Mouse (Mus musculus): ENCODE data around the gene Skap2. TPM values are rescaled to one million over a fixed set of nuclear protein-coding genes. Genes with fewer than 3 reads are reported as not detected.
A peak's percentile ranks its signal among the peaks of the same experiment; 100 is the strongest.

The Skap2 gene
- polyA plus RNA-seq, 1 experiment from 2014 or later, result 14.8 TPM

- WGBS, result 48% methylated on average over 5 of the region's 5 CpGs
Measured at GRCm38 (mm10) chr6:52024730-52025129, 12.4 kb upstream of the Skap2 start.

GRCm38 (mm10) chr6:52022363-52022762, 10.0 kb upstream of the Skap2 start:
- Histone ChIP-seq H3K4me3 (no peak overlapping the region), H3K4me1 (no peaks in the 10 kb centered on the region), H3K9ac (no peak overlapping the region), H3K9me3 (peaks cover 3% of the 10 kb centered on the region; the same call in 1 of the 2 replicates), H3K36me3 (no peaks in the 10 kb centered on the region), H3K27me3 (no peaks in the 10 kb centered on the region), H3K4me2 (replicated peaks) (no peak overlapping the region), H3K27ac (no peak overlapping the region)
- ATAC-seq (ENCODE audit: low FRiP score, low read depth), result no peak
- 38% methylated on average over 4 of the region's 5 CpGs for whole genome bisulfite sequencing

More at GRCm38 (mm10) chr6:52024730-52025129, 12.4 kb upstream of the Skap2 start:
- Histone ChIP-seq H3K4me3 (no peak overlapping the region), H3K4me2 (replicated peaks) (no peak overlapping the region), H3K9ac (no peak overlapping the region), H3K4me1 (no peaks in the 10 kb centered on the region), H3K36me3 (no peaks in the 10 kb centered on the region), H3K27me3 (no peaks in the 10 kb centered on the region), H3K9me3 (peaks cover 4% of the 10 kb centered on the region; the same call in 1 of the 2 replicates), H3K27ac (no peak overlapping the region)
- ATAC-seq (ENCODE audit: low FRiP score, low read depth), result no peak

- no peaks in the 10 kb centered on the region for H3K36me3 ChIP-seq
- no peaks in the 10 kb centered on the region for H3K27me3 ChIP-seq
- no peak overlapping the region for H3K4me2 ChIP-seq (replicated peaks)
- H3K4me3 ChIP-seq, result no peak overlapping the region
- no peaks in the 10 kb centered on the region for H3K9me3 ChIP-seq
- H3K9ac ChIP-seq, result no peak overlapping the region
- 70% methylated on average over 5 of the region's 5 CpGs for whole genome bisulfite sequencing
- H3K27ac ChIP-seq, result no peak overlapping the region
- no peak for ATAC-seq (ENCODE audit: low FRiP score, low read depth)
- H3K4me1 ChIP-seq, result no peaks in the 10 kb centered on the region
Measured at GRCm38 (mm10) chr6:52020276-52020675, 7.9 kb upstream of the Skap2 start.

- H3K9ac ChIP-seq, result 0 out of 2 replicates have a peak overlapping the region, but pooled peaks have one; percentile 51
- 23% methylated on average over 3 of the region's 3 CpGs for whole genome bisulfite sequencing
Measured at GRCm38 (mm10) chr6:52013245-52013945, 1.0 kb upstream of the Skap2 start.

GRCm38 (mm10) chr6:52011559-52012408, 565 bp downstream of the Skap2 start:
- no peaks in the 10 kb centered on the region for H3K9me3 ChIP-seq
- no peak overlapping the region for H3K27ac ChIP-seq
- H3K9ac ChIP-seq, result peak overlapping the region; percentile 56; the same call in 1 of the 2 replicates
- H3K4me1 ChIP-seq, result peaks cover 12% of the 10 kb centered on the region
- peak overlapping the region; percentile 81 for H3K4me2 ChIP-seq (replicated peaks)
- H3K27me3 ChIP-seq, result peaks cover 49% of the 10 kb centered on the region
- H3K4me3 ChIP-seq, result peak overlapping the region; percentile 63
- ATAC-seq (ENCODE audit: low FRiP score, low read depth), result peak; percentile 78
- 9% methylated on average over 24 of the region's 26 CpGs for WGBS
- H3K36me3 ChIP-seq, result no peaks in the 10 kb centered on the region

More at GRCm38 (mm10) chr6:52013245-52013945, 1.0 kb upstream of the Skap2 start:
- Histone ChIP-seq H3K36me3 (no peaks in the 10 kb centered on the region), H3K4me1 (peaks cover 10% of the 10 kb centered on the region), H3K4me3 (peak overlapping the region; percentile 63), H3K9me3 (no peaks in the 10 kb centered on the region), H3K27ac (no peak overlapping the region), H3K27me3 (peaks cover 33% of the 10 kb centered on the region), H3K4me2 (replicated peaks) (peak overlapping the region; percentile 81)
- no peak for ATAC-seq (ENCODE audit: low FRiP score, low read depth)

- no peak overlapping the region for H3K9ac ChIP-seq
- no peak overlapping the region for H3K27ac ChIP-seq
- 38% methylated on average over 6 of the region's 6 CpGs for WGBS
- H3K36me3 ChIP-seq, result no peaks in the 10 kb centered on the region
- H3K9me3 ChIP-seq, result no peaks in the 10 kb centered on the region
- H3K27me3 ChIP-seq, result peaks cover 68% of the 10 kb centered on the region
- ATAC-seq (ENCODE audit: low FRiP score, low read depth), result no peak
- no peak overlapping the region for H3K4me3 ChIP-seq
- H3K4me2 ChIP-seq (replicated peaks), result no peak overlapping the region
- peaks cover 24% of the 10 kb centered on the region for H3K4me1 ChIP-seq
Measured at GRCm38 (mm10) chr6:52009385-52009784, 3.0 kb downstream of the Skap2 start.

GRCm38 (mm10) chr6:52008757-52009156, 3.6 kb downstream of the Skap2 start:
- Histone ChIP-seq H3K9me3 (no peaks in the 10 kb centered on the region), H3K27me3 (peaks cover 74% of the 10 kb centered on the region), H3K27ac (no peak overlapping the region), H3K4me3 (no peak overlapping the region), H3K4me1 (peaks cover 24% of the 10 kb centered on the region), H3K4me2 (replicated peaks) (no peak overlapping the region), H3K36me3 (no peaks in the 10 kb centered on the region), H3K9ac (no peak overlapping the region)
- no peak for ATAC-seq (ENCODE audit: low FRiP score, low read depth)
- 29% methylated on average over 3 of the region's 3 CpGs for WGBS

- Histone ChIP-seq H3K9me3 (no peaks in the 10 kb centered on the region), H3K36me3 (no peaks in the 10 kb centered on the region), H3K4me2 (replicated peaks) (peak overlapping the region; percentile 61), H3K27ac (no peak overlapping the region), H3K9ac (no peak overlapping the region), H3K27me3 (peaks cover 77% of the 10 kb centered on the region), H3K4me1 (peaks cover 17% of the 10 kb centered on the region), H3K4me3 (peak overlapping the region; percentile 31)
- 5% methylated on average over 13 of the region's 13 CpGs for WGBS
- ATAC-seq (ENCODE audit: low FRiP score, low read depth), result no peak
Measured at GRCm38 (mm10) chr6:52006649-52007218, 5.6 kb downstream of the Skap2 start.

GRCm38 (mm10) chr6:52005963-52006648, 6.2 kb downstream of the Skap2 start:
- no peak for ATAC-seq (ENCODE audit: low FRiP score, low read depth)
- no peaks in the 10 kb centered on the region for H3K9me3 ChIP-seq
- H3K27me3 ChIP-seq, result peaks cover 76% of the 10 kb centered on the region
- peak overlapping the region; percentile 31 for H3K4me3 ChIP-seq
- H3K9ac ChIP-seq, result 0 out of 2 replicates have a peak overlapping the region, but pooled peaks have one; percentile 25
- peak overlapping the region; percentile 61 for H3K4me2 ChIP-seq (replicated peaks)
- no peak overlapping the region for H3K27ac ChIP-seq
- H3K36me3 ChIP-seq, result no peaks in the 10 kb centered on the region
- peaks cover 16% of the 10 kb centered on the region for H3K4me1 ChIP-seq
- 4% methylated on average over 19 of the region's 19 CpGs for WGBS

GRCm38 (mm10) chr6:52005616-52005962, 6.8 kb downstream of the Skap2 start:
- Histone ChIP-seq H3K27me3 (peaks cover 75% of the 10 kb centered on the region), H3K27ac (no peak overlapping the region), H3K9me3 (no peaks in the 10 kb centered on the region), H3K4me1 (peaks cover 16% of the 10 kb centered on the region), H3K36me3 (no peaks in the 10 kb centered on the region), H3K9ac (no peak overlapping the region), H3K4me2 (replicated peaks) (peak overlapping the region; percentile 61), H3K4me3 (peak overlapping the region; percentile 31)
- no peak for ATAC-seq (ENCODE audit: low FRiP score, low read depth)
- WGBS, result 7% methylated on average over 8 of the region's 8 CpGs

- peaks cover 16% of the 10 kb centered on the region for H3K4me1 ChIP-seq
- no peak overlapping the region for H3K4me3 ChIP-seq
- H3K27ac ChIP-seq, result no peak overlapping the region
- H3K27me3 ChIP-seq, result peaks cover 70% of the 10 kb centered on the region
- H3K9me3 ChIP-seq, result no peaks in the 10 kb centered on the region
- no peaks in the 10 kb centered on the region for H3K36me3 ChIP-seq
- no peak for ATAC-seq (ENCODE audit: low FRiP score, low read depth)
- H3K4me2 ChIP-seq (replicated peaks), result no peak overlapping the region
- 26% methylated on average over 3 of the region's 3 CpGs for WGBS
- no peak overlapping the region for H3K9ac ChIP-seq
Measured at GRCm38 (mm10) chr6:52004995-52005394, 7.4 kb downstream of the Skap2 start.

Measured in limb, embryonic 13.5 days (tissue).